Mouse (Mus musculus) limb, embryonic 14.5 days (tissue): ENCODE results near the gene Psd. TPM values are rescaled to one million over a fixed set of nuclear protein-coding genes. Genes with fewer than 3 reads are reported as not detected.

ENCODE experiments used
- ATAC-seq: fragments of 200-750 bp; cut with Nextera tagmentation; 2 replicates; pipeline ENCODE4 v1.8.0; 2017; ENCODE audit warnings: low read depth, moderate number of reproducible peaks, moderate TSS enrichment; ENCODE audit not compliant: low FRiP score
- DNase-seq: peaks from one replicate; pipeline ENCODE4 v3.0.0-alpha.2; 2015; ENCODE audit warnings: low spot score
- H3K27ac ChIP-seq: fragments of 300-500 bp; sonication (generic); replicated peaks from 2 replicates; pipeline ENCODE4 v1.5.1; 2014; ENCODE audit warnings: low read depth, mild to moderate bottlenecking, low read length, moderate library complexity, mixed read lengths
- H3K27me3 ChIP-seq: fragments of 300-500 bp; sonication (generic); 2 replicates; pipeline ENCODE4 v1.6.1; 2014; ENCODE audit warnings: low read length, mixed read lengths; ENCODE audit not compliant: control insufficient read depth, insufficient read depth
- H3K36me3 ChIP-seq: fragments of 300-500 bp; sonication (generic); 2 replicates; pipeline ENCODE4 v1.6.1; 2014; ENCODE audit warnings: mild to moderate bottlenecking, low read length, moderate library complexity, mixed read lengths; ENCODE audit not compliant: control insufficient read depth, insufficient read depth
- H3K4me1 ChIP-seq: fragments of 300-500 bp; sonication (generic); 2 replicates; pipeline ENCODE4 v1.6.1; 2014; ENCODE audit warnings: antibody characterized with exemption, low read length, mixed read lengths; ENCODE audit not compliant: control insufficient read depth, insufficient read depth
- H3K4me2 ChIP-seq: fragments of 300-500 bp; sonication (generic); replicated peaks from 2 replicates; pipeline ENCODE4 v1.6.1; 2014; ENCODE audit warnings: low read depth, mild to moderate bottlenecking, low read length, moderate library complexity; ENCODE audit not compliant: severe bottlenecking
- H3K4me3 ChIP-seq: fragments of 300-500 bp; sonication (generic); replicated peaks from 2 replicates; pipeline ENCODE4 v1.5.1; 2014; ENCODE audit warnings: low read length
- H3K9ac ChIP-seq: fragments of 300-500 bp; sonication (generic); 2 replicates; pipeline ENCODE4 v1.6.1; 2014; ENCODE audit warnings: mild to moderate bottlenecking, low read depth, low read length, moderate library complexity; ENCODE audit not compliant: severe bottlenecking
- H3K9me3 ChIP-seq: fragments of 300-500 bp; sonication (generic); 2 replicates; pipeline ENCODE4 v1.6.1; 2016; ENCODE audit warnings: low read length; ENCODE audit not compliant: control insufficient read depth
- POLR2A ChIP-seq: fragments of 200-500 bp; IDR thresholded peaks from 2 replicates; pipeline ENCODE4 v1.8.0; 2012; ENCODE audit warnings: inconsistent platforms, mild to moderate bottlenecking, moderate library complexity, borderline replicate concordance; ENCODE audit not compliant: insufficient read depth, insufficient read length; ENCODE audit errors: extremely low read depth
- WGBS: fragments of 180-500 bp; shearing (Covaris S2); extraction: QIAGEN DNeasy Blood & Tissue Kit; methylation state at CpG from one replicate; pipeline ENCODE4 v1.1.7; 2014; 5-methylcytosine and 5-hydroxymethylcytosine counted together
- polyA plus RNA-seq, 2 experiments: library from polyadenylated mRNA; depleted of rRNA in 1 of 2; stranded (reverse) in 1 of 2; unstranded in 1 of 2; fragments of >200 nt; fragmentation: Nextera tagmentation in 1 of 2; extraction: Ambion mirVana in 1 of 2; gene quantifications; 2 replicates each; pipeline versions ENCODE4 v1.2.1 to v1.2.3; 2012 to 2014

Psd gene
- polyA plus RNA-seq, 2 experiments: 5.5 to 7.8 TPM

GRCm38 (mm10) chr19:46337719-46338330 is 10.9 kb upstream of the Psd start:
- no peak overlapping the region for H3K27ac ChIP-seq
- no peaks in the 10 kb centered on the region for H3K9me3 ChIP-seq
- H3K4me1 ChIP-seq: peaks cover 12% of the 10 kb centered on the region; the same call in 1 of the 2 replicates
- H3K4me2 ChIP-seq: peak overlapping the region; percentile 76
- H3K36me3 ChIP-seq: no peaks in the 10 kb centered on the region
- H3K4me3 ChIP-seq: peak overlapping the region; percentile 77
- no peak for TF ChIP-seq POLR2A
- no peaks in the 10 kb centered on the region for H3K27me3 ChIP-seq
- DNase-seq: no peak
- no peak for ATAC-seq
- WGBS: 35% methylated on average over 15 of the region's 15 CpGs
- H3K9ac ChIP-seq: peak overlapping the region; percentile 75

- Histone ChIP-seq H3K27me3 (peaks cover 4% of the 10 kb centered on the region; the same call in 1 of the 2 replicates), H3K4me1 (peaks cover 14% of the 10 kb centered on the region), H3K4me2 (no peak overlapping the region), H3K9me3 (no peaks in the 10 kb centered on the region), H3K4me3 (no peak overlapping the region), H3K9ac (no peak overlapping the region), H3K27ac (no peak overlapping the region), H3K36me3 (peaks cover 24% of the 10 kb centered on the region)
- ATAC-seq: no peak
- 96% methylated on average over 3 of the region's 3 CpGs for WGBS
- no peak for DNase-seq
- TF ChIP-seq POLR2A: no peak
These were observed 7.0 kb upstream of the Psd start for GRCm38 (mm10) chr19:46333906-46334305.

- H3K27me3 ChIP-seq: peaks cover 4% of the 10 kb centered on the region; the same call in 1 of the 2 replicates
- H3K9me3 ChIP-seq: no peaks in the 10 kb centered on the region
- peaks cover 11% of the 10 kb centered on the region for H3K4me1 ChIP-seq
- H3K27ac ChIP-seq: no peak overlapping the region
- no peak overlapping the region for H3K4me3 ChIP-seq
- H3K4me2 ChIP-seq: no peak overlapping the region
- peaks cover 24% of the 10 kb centered on the region for H3K36me3 ChIP-seq
- 71% methylated on average over 7 of the region's 7 CpGs for WGBS
- DNase-seq: no peak
- ATAC-seq: no peak
- TF ChIP-seq POLR2A: no peak
- no peak overlapping the region for H3K9ac ChIP-seq
These were observed 5.9 kb upstream of the Psd start for GRCm38 (mm10) chr19:46332721-46333339.

- peaks cover 10% of the 10 kb centered on the region; the same call in 1 of the 2 replicates for H3K27me3 ChIP-seq
- no peak overlapping the region for H3K4me2 ChIP-seq
- no peak overlapping the region for H3K9ac ChIP-seq
- ATAC-seq (no peak), DNase-seq (no peak)
- H3K9me3 ChIP-seq: no peaks in the 10 kb centered on the region
- H3K4me3 ChIP-seq: no peak overlapping the region
- no peak for TF ChIP-seq POLR2A
- H3K27ac ChIP-seq: no peak overlapping the region
- H3K36me3 ChIP-seq: peaks cover 24% of the 10 kb centered on the region
- WGBS: 85% methylated on average over 3 of the region's 3 CpGs
- peaks cover 7% of the 10 kb centered on the region for H3K4me1 ChIP-seq
These were observed 5.0 kb upstream of the Psd start for GRCm38 (mm10) chr19:46331936-46332335.

GRCm38 (mm10) chr19:46331326-46331725 is 4.4 kb upstream of the Psd start:
- Histone ChIP-seq H3K27me3 (peaks cover 16% of the 10 kb centered on the region; the same call in 1 of the 2 replicates), H3K9me3 (no peaks in the 10 kb centered on the region), H3K4me3 (no peak overlapping the region), H3K27ac (no peak overlapping the region), H3K4me1 (peaks cover 7% of the 10 kb centered on the region), H3K36me3 (peaks cover 24% of the 10 kb centered on the region), H3K9ac (no peak overlapping the region), H3K4me2 (no peak overlapping the region)
- DNase-seq: no peak
- WGBS: 93% methylated on average over 14 of the region's 14 CpGs
- TF ChIP-seq POLR2A: no peak
- no peak for ATAC-seq
